Mouse (Mus musculus): Measurements from ENCODE around the gene Zbtb7a.

Gene Zbtb7a

DNA sequence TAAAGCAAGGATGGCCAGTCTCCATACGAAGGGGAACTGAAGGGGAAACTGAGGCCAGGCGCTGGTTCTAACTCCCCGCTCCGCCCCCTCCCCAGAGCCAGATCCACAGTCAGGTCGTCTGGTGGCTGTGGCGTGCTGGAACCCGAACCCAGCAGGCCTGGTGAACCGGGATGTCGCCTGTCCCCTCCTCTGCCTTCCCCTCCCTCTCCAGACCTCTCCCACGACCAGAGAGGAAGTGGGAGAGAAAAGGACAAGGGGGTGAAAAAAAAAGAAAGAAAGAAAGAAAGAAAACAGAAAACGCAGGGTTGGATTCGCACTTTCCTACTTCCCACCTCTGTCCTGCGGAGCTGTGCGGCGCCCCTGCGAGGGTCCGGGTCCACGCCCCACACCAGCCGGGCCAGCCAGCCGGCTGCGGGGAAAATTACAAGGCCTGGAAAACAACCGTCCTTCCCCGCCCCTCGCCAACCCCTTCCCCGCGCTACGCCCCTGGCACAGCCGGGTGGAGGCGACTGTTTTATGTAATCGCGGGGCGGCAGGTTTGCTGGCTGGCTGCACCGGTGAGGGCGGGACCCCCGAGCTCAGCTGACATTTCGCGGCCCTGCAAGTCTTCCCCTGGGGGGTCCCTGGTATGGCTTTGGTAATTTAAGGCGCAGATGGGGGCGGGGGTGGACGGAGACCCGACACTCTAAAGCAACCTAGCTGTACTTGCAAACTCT, at the start of gene Zbtb7a:
Gene Zbtb7a, plus strand, starts transcription at position 255 of the 716 bp plus-strand sequence.
- no peak for DNase-seq (ENCODE audit: low read depth, low spot score)

- peak; percentile 53 for DNase-seq (ENCODE audit: low read depth, low spot score)
Observed at GRCm38 (mm10) chr10:81087021-81087420, 48.0 kb upstream of the Zbtb7a start.

GRCm38 (mm10) chr10:81089216-81089615, 45.8 kb upstream of the Zbtb7a start:
- no peak for DNase-seq (ENCODE audit: low read depth, low spot score)

- no peak for DNase-seq (ENCODE audit: low read depth, low spot score)
Observed at GRCm38 (mm10) chr10:81090621-81091020, 44.4 kb upstream of the Zbtb7a start.

GRCm38 (mm10) chr10:81092465-81093250, 42.4 kb upstream of the Zbtb7a start:
- no peak for DNase-seq (ENCODE audit: low read depth, low spot score)

GRCm38 (mm10) chr10:81094931-81095678, 39.9 kb upstream of the Zbtb7a start:
- no peak for DNase-seq (ENCODE audit: low read depth, low spot score)

DNA sequence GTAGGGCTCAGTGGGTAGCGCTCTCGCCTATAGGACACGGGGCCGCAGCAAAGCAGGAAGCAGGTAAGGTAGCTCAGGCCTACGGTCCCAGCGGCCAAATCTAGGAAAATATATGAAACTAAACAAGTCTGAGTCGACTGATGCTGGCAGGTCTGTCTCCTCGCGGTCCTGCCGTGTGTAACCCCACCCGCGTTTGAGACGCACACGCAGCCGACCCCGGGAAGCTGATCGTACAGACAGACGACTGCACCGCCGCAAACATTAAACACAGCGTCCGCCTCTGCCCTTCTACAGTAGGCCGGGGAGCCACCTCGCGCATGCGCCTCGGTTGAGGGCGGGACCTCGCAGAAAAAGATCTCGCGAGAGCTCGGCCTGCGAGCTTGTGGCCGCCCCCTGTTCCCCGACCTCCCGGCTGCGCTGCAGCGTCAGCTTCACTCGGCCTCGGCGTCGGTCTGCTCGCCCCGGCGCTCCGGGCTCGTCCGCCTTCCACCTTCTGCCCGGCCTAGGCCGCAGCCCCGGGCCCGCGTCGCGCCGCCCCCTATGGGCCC, 29.4 kb upstream of the Zbtb7a start, which contains the start of gene Map2k2:
Gene Map2k2, plus strand, starts transcription at position 351 of the 548 bp plus-strand sequence.
- DNase-seq (ENCODE audit: low read depth, low spot score) = peak; percentile 92

DNA sequence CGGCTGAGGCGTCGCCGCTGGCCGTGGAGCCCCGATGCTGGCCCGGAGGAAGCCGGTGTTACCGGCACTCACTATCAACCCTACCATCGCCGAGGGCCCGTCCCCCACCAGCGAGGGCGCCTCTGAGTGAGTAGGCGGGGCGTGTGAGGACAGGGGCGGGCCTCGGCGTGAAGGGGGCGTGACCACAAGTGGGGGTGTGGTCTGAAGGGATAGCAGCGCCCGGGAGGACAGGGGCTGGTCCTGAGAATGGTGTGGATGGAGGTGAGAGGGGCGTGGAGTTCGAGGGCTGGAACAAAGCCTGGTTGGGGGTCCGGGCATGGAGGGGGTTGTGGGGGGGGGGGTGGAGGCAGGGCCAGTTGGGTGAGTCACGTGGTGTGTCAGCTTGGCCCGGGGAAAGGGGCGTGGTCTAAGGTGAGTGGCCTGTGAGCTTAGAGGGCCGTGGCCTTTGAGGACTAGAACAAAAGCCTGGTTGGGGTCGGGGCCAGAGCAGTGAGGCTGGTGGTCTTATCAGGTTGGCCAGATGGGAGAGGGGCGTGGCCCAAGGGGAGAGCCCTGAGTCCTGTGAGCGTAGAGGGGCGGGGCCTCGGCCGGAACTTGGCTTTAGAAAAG, 28.8 kb upstream of the Zbtb7a start:
- DNase-seq (ENCODE audit: low read depth, low spot score) = peak; percentile 95

DNA sequence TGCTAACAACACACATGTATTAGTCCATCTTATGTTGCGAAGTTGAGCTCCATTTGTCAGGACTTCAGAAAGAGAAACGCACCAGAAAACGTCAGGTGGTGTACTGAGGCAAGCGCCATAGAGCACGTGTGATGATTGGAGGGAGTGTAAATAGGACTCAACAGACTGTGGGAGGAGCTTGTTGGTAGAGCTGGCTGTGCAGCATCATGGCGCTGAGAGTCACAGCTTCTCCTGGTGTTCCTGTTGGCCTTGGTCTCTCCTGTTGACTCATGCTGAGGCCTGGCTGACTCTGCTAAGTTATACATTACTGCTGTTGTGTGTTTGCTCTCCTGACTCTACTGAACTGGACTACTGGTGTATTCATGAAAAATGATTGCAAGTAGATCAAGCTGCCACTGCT, 22.1 kb upstream of the Zbtb7a start:
- DNase-seq (ENCODE audit: low read depth, low spot score) = no peak

- no peak for DNase-seq (ENCODE audit: low read depth, low spot score)
Observed at GRCm38 (mm10) chr10:81119625-81120024, 15.4 kb upstream of the Zbtb7a start.

DNA sequence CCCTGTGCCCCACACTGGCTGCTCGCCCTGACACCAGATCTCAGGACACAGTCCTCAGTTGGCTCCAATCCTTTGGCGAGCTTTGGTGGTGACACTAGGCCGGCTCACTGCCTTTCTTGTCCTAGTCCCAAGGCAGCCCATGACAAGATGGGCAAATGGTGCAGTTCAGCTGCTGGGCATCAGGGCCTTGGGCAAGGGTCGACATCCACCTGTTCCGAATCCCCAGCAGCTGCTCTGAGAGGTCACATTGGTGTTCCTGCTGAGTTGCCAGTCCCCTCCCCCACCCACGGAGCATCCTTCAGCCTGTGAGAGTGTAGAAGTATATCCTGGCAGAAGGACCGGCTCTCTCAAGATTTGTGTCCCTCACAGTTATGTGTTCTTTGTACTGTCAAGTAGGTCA, 14.4 kb upstream of the Zbtb7a start:
- DNase-seq (ENCODE audit: low read depth, low spot score) = no peak

- DNase-seq (ENCODE audit: low read depth, low spot score) = no peak
Observed at GRCm38 (mm10) chr10:81122889-81123288, 12.1 kb upstream of the Zbtb7a start.

- DNase-seq (ENCODE audit: low read depth, low spot score) = no peak
Observed at GRCm38 (mm10) chr10:81123500-81123899, 11.5 kb upstream of the Zbtb7a start.

DNA sequence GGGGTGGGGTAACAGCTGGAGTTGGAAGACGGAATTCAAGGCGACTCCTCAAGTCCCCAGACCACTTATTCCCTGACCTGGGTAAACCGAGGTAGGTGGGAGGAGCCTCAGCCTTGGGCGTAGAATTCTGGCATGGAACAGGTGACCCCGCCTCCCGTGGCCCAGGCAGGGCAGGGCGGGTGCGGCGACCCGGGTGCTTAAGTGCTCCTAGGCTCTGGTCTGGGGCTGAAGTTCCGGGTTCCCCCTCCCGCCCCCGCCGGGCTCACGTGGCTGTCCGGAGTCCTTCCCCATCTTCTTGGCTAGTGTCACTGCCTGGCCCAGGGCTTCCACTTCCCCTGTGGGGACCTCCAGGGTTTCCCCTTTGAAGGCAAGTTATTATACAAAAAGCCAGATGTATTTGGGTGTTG, 836 bp upstream of the Zbtb7a start:
- DNase-seq (ENCODE audit: low read depth, low spot score) = no peak

DNA sequence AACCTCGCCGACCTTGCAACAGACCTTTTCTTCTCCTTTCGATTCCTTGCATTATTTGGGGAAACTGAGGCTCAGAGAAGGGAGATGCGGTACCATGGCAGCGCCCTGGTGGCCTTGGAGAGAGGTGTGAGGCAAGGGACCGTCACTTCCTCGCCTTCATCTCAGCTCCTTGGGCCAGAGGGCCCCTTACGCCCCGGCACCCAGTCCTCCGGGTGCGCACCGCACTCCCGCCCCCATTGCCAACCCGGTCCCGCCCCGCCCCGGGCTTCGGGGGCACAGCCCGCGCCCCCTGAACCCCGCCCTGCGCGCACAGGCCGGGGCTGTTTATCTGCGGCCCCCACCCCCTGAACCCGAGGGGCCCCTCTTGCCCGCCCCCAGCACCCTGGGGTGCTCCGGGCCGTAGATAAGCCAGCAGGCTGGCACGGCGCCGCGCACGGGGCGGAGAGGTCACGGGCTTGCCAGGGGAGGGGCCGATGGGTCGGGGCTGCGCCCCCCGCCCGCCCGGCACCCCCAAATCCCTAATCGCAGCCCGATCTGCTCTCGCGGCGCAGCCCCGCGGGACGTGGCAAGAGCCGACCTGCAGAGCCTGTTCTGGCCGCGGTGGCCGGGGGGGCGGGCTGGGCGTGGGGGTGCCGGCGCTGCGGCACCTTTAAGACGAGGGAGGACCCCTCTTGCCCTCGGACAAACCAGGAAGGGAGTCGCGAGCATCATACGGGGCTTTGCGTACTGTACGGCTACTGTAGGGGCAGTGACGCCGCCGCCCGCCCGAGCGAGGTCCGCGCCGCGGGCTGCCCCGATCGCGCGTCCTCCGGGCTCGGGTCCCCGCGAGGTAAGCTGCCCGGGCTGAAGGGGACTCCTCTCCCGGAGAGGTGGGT, 1.0 kb downstream of the Zbtb7a start:
- DNase-seq (ENCODE audit: low read depth, low spot score) = no peak

GRCm38 (mm10) chr10:81136706-81137231, 1.7 kb downstream of the Zbtb7a start:
- no peak for DNase-seq (ENCODE audit: low read depth, low spot score)

- peak; percentile 93 for DNase-seq (ENCODE audit: low read depth, low spot score)
Observed at GRCm38 (mm10) chr10:81137252-81138130, 2.5 kb downstream of the Zbtb7a start.

GRCm38 (mm10) chr10:81138131-81138782, 3.2 kb downstream of the Zbtb7a start:
- DNase-seq (ENCODE audit: low read depth, low spot score) = no peak
